Mouse (Mus musculus) erythroblast, embryonic 14.5 days (primary cell): ENCODE measurements around the gene Eya2.

ENCODE experiments used
- GATA1 ChIP-seq: IDR thresholded peaks from 2 replicates; pipeline ENCODE4 v1.6.1; 2012; ENCODE audit warnings: low read length, inconsistent platforms, mixed read lengths
- TAL1 ChIP-seq: IDR thresholded peaks from 3 replicates; pipeline ENCODE4 v1.6.1; 2012; ENCODE audit warnings: low read length, inconsistent platforms, mixed read lengths

DNA sequence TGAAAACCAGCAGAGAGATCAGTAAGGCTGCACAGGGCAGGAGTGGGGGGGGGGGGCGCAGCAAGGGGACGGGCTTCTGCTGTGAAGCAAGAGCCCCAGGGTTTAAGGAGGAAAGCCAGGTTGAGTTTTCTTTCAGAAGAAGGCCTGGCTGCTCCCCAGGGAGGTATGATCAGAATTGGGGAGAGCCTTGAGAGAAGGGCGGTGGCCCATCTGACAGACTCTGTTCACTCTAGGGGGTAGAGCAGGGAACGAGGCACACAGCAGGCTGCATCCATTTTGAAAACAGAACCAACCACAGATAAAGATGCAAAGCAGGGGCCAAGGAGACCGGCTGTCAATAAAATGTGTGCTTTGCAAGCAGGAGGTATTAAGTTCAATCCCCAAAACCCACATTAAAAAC is 145.5 kb downstream of the Eya2 start:
- TF ChIP-seq GATA1 (no peak), TAL1 (no peak)
